Mouse (Mus musculus) bone marrow macrophage, adult 2 months (primary cell): Measurements from ENCODE around the gene Avil. TPM values are rescaled to one million over a fixed set of nuclear protein-coding genes. Genes with fewer than 3 reads are reported as not detected.

ENCODE experiments used
- H3K27ac ChIP-seq: 2 replicates; pipeline ENCODE4 v1.5.1; 2012; ENCODE audit warnings: low read depth, low read length; ENCODE audit not compliant: insufficient read depth
- H3K4me1 ChIP-seq: 2 replicates; pipeline ENCODE4 v1.6.1; 2012; ENCODE audit warnings: low read length; ENCODE audit not compliant: control insufficient read depth, insufficient read depth
- H3K4me3 ChIP-seq: 2 replicates; pipeline ENCODE4 v1.5.1; 2012; ENCODE audit warnings: mild to moderate bottlenecking, low read length, moderate library complexity; ENCODE audit not compliant: insufficient read depth
- CTCF ChIP-seq: IDR thresholded peaks from 2 replicates; pipeline ENCODE4 v1.5.1; 2012; ENCODE audit warnings: low read depth, mild to moderate bottlenecking, low read length, moderate library complexity
- POLR2A ChIP-seq: IDR thresholded peaks from 2 replicates; pipeline ENCODE4 v1.6.1; 2012; ENCODE audit warnings: mild to moderate bottlenecking, low read depth, low read length, borderline replicate concordance
- polyA plus RNA-seq: library from polyadenylated mRNA; stranded (reverse); fragments of >200 nt; gene quantifications from 2 replicates; pipeline ENCODE4 v1.2.4, GENCODE M21; 2012; ENCODE audit not compliant: missing spikeins, insufficient read depth, insufficient read length

Gene Avil
- polyA plus RNA-seq, 1 experiment = not detected

DNA sequence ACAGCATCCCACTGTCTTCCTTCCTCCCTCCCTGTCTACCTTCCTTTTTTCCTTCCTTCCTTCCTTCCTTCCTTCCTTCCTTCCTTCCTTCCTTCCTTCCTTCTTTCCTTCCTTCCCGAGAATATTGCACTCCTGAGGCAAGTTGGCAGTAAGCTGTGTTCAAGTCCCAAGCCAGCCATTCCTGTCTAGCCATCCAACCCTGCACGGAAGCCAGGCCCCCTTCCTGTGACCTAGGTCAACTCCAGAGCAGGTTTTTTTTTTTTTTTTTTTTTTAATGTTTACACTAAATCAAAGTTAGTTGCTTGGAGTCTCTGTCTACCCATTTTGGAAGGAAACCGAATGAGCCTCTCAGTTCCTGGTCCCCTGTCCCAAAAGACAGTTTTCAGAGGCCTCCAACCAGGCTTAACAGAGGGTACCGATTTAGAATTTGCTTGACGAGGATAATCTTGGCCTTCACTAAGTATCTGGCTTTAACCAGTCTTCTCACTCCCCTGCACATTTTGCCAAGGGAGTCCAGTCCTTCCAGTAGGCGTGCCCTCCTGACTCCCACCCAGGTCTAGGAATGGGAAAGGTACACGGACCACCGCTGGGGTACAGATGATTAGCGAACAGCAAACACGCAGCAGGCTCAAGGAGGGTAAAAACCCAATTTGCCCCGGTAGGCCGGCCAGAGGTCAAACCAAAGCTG lies 29.0 kb upstream of the Avil start:
- Histone ChIP-seq H3K4me3 (no peak overlapping the region), H3K4me1 (0 out of 2 replicates have a peak, but pooled peaks cover 5% of the 10 kb centered on the region), H3K27ac (no peak overlapping the region)
- TF ChIP-seq POLR2A (no peak), CTCF (no peak)

- TF ChIP-seq POLR2A (no peak), CTCF (no peak)
- Histone ChIP-seq H3K4me1 (0 out of 2 replicates have a peak, but pooled peaks cover 5% of the 10 kb centered on the region), H3K27ac (no peak overlapping the region), H3K4me3 (no peak overlapping the region)
These were observed 28.3 kb upstream of the Avil start for GRCm38 (mm10) chr10:126972051-126972725.

DNA sequence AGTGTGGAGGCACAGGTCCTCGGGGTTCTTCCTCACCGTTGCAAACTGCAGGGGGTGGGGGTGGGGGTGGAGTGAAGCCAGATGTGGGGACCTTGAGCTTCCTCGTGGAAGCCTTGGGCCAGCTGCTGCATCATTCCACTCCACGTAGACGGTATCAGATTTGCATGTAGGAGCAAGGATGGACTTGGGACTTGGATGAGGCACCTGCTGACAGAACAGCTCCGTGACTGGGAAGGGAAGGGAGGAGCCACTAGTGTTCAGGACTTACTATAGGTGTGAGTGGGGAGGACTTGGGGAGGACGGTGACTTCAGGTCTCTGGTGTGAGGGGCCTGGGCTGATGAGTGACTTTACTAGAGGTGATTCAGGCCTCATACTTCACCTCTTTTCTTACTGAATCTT lies 27.5 kb upstream of the Avil start:
- TF ChIP-seq POLR2A = no peak
- no peak for TF ChIP-seq CTCF
- Histone ChIP-seq H3K4me3 (no peak overlapping the region), H3K4me1 (0 out of 2 replicates have a peak, but pooled peaks cover 5% of the 10 kb centered on the region), H3K27ac (no peak overlapping the region)

- Histone ChIP-seq H3K4me3 (no peak overlapping the region), H3K4me1 (peaks cover 7% of the 10 kb centered on the region; the same call in 1 of the 2 replicates), H3K27ac (no peak overlapping the region)
- TF ChIP-seq POLR2A (no peak), CTCF (no peak)
These were observed 24.8 kb upstream of the Avil start for GRCm38 (mm10) chr10:126975706-126976105.

DNA sequence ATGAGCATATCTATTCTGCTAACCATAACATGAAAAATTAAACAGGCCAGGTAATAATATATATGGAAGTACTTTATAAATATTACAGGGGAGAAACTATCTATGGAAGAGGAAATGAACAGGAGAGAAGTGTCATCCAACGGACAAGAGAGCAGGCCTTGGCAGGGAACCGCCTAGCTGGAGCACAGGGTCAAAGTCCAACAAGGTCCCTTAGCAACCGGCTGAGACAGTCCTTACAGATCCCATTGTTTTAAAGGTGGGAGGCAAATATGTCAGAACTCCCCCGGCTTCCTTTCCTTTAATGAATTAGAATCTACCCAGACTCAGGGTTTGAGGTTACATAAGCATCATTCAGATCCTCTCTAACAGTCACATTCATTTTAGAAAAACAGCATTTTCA lies 23.4 kb upstream of the Avil start:
- no peak for TF ChIP-seq POLR2A
- TF ChIP-seq CTCF = no peak
- Histone ChIP-seq H3K4me1 (peaks cover 15% of the 10 kb centered on the region), H3K27ac (no peak overlapping the region), H3K4me3 (no peak overlapping the region)

GRCm38 (mm10) chr10:126978277-126978994 lies 22.1 kb upstream of the Avil start, which contains the start of gene Ctdsp2:
Gene Ctdsp2, plus strand, starts transcription at chr10:126978717.
- no peak; the same call in 1 of the 2 replicates for TF ChIP-seq POLR2A
- no peak for TF ChIP-seq CTCF
- Histone ChIP-seq H3K27ac (peak within 1 kb of the TSS; percentile 97), H3K4me3 (peak within 1 kb of the TSS; percentile 81), H3K4me1 (peaks cover 26% of the 10 kb centered on the region)

GRCm38 (mm10) chr10:126979121-126979635 lies 21.3 kb upstream of the Avil start:
- no peak for TF ChIP-seq CTCF
- no peak for TF ChIP-seq POLR2A
- Histone ChIP-seq H3K27ac (peak overlapping the region; percentile 57), H3K4me1 (peaks cover 34% of the 10 kb centered on the region), H3K4me3 (peak overlapping the region; percentile 81)

- Histone ChIP-seq H3K4me1 (peaks cover 39% of the 10 kb centered on the region), H3K27ac (no peak overlapping the region), H3K4me3 (peak overlapping the region; percentile 81)
- TF ChIP-seq POLR2A (no peak), CTCF (no peak)
These were observed 20.8 kb upstream of the Avil start for GRCm38 (mm10) chr10:126979636-126980151.

DNA sequence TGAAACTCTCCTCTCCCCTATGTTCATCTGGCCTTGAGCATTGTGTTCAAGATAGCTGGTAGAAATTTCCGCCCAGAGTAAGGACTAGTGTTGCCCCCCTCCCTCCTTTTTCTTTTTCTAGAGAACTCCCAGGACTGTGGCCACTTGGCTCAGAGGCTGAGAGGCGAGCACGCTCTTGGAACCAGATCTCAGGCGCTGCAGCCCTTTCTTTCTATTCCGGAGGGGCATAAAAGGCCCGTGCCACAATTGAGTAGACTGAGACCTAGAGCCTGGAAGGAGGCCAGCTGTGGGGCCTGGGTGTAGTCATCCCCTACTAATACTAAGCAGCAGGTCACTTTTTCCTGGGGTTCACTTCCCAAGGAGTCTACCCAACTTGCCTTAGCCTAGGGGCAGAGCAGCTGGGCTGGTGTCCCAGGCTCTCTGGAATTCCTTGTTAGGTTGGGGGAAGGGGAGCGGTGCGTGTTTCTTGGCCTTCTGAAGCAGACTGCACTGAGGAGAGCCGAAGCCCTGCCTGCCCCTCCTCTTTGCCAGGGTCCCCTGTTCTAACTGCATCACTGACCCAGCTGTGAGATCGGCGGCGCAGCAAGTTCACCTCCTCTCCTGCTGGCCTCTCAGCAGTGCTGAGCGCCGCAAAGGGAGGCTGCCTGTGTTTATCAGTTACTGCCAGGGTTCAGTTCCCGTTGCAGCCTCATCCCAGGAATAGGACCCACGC lies 20.1 kb upstream of the Avil start:
- TF ChIP-seq POLR2A (no peak), CTCF (no peak)
- peaks cover 45% of the 10 kb centered on the region for H3K4me1 ChIP-seq
- peak overlapping the region; percentile 81 for H3K4me3 ChIP-seq
- no peak overlapping the region for H3K27ac ChIP-seq
